Mouse (Mus musculus): ENCODE results near the gene Gm30302. TPM values are rescaled to one million over a fixed set of nuclear protein-coding genes. Genes with fewer than 3 reads are reported as not detected.

The Gm30302 gene
- polyA plus RNA-seq, 2 experiments: not detected

DNA sequence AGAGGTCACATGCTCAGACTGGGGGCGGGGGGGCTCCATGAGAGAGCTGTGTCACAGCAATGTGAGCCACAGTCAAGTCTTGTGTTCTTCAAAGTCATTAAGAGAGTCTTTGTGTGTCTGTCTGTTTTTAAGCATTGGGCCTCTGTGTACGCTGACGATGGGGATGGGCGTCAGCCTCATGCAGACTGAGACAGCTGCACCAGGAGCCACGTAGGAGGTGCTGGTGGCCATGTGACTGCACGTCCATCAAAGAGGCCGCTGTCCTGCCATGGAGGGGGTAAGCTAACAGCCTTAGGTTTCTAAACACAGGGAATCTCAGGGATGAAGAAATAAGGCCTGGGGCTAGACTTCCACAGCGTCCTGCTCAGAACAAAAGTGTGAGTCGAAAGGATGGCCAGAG is 32.5 kb downstream of the Gm30302 start:
- Histone ChIP-seq H3K4me3 (ENCODE audit: insufficient read depth in 1 of 2, low read depth in 2 of 2, low read length in 2 of 2) (no peak overlapping the region), H3K27me3 (ENCODE audit: control insufficient read depth, insufficient read depth, low read length) (no peaks in the 10 kb centered on the region), H3K27ac (no peak overlapping the region), H3K9me3 (ENCODE audit: control insufficient read depth, low read length) (no peaks in the 10 kb centered on the region), H3K36me3 (replicated peaks; ENCODE audit: control insufficient read depth, insufficient read depth, low read depth) (no peaks in the 10 kb centered on the region), H3K4me2 (ENCODE audit: low read depth) (no peak overlapping the region), H3K9ac (replicated peaks) (no peak overlapping the region), H3K4me1 (replicated peaks; ENCODE audit: control insufficient read depth in 2 of 2, insufficient read depth in 2 of 2, low read length in 1 of 2) (peaks cover 2 to 15% of the 10 kb centered on the region in 2 experiments; a peak in 2 of 4 replicates)
- 67% methylated on average over 9 of the region's 9 CpGs for WGBS (ENCODE audit: insufficient replicate concordance)
- no peak for TF ChIP-seq CTCF (IDR thresholded peaks at IDR 0.05; ENCODE audit: low read depth)
- TF ChIP-seq EP300 (IDR thresholded peaks at IDR 0.05; ENCODE audit: low read depth): no peak
- ATAC-seq (ENCODE audit: insufficient read depth) (no peak), DNase-seq (ENCODE audit: low read depth in 3 of 3, low spot score in 3 of 3) (no peak)

- no peak for DNase-seq (ENCODE audit: low read depth in 3 of 3, low spot score in 3 of 3)
- no peak overlapping the region for H3K4me2 ChIP-seq (ENCODE audit: low read depth)
- no peak overlapping the region for H3K4me3 ChIP-seq (ENCODE audit: insufficient read depth in 1 of 2, low read depth in 2 of 2, low read length in 2 of 2)
- no peaks in the 10 kb centered on the region for H3K27me3 ChIP-seq (ENCODE audit: control insufficient read depth, insufficient read depth, low read length)
- 75% methylated on average over 8 of the region's 8 CpGs for WGBS (ENCODE audit: insufficient replicate concordance)
- TF ChIP-seq CTCF (IDR thresholded peaks at IDR 0.05; ENCODE audit: low read depth) (no peak), EP300 (IDR thresholded peaks at IDR 0.05; ENCODE audit: low read depth) (no peak)
- ATAC-seq (ENCODE audit: insufficient read depth): no peak
- H3K9me3 ChIP-seq (ENCODE audit: control insufficient read depth, low read length): no peaks in the 10 kb centered on the region
- H3K27ac ChIP-seq: no peak overlapping the region
- peaks cover 2 to 15% of the 10 kb centered on the region in 2 experiments; a peak in 2 of 4 replicates for H3K4me1 ChIP-seq (replicated peaks; ENCODE audit: control insufficient read depth in 2 of 2, insufficient read depth in 2 of 2, low read length in 1 of 2)
- no peaks in the 10 kb centered on the region for H3K36me3 ChIP-seq (replicated peaks; ENCODE audit: control insufficient read depth, insufficient read depth, low read depth)
- H3K9ac ChIP-seq (replicated peaks): no peak overlapping the region
Measured at GRCm38 (mm10) chr13:49765306-49765705, 33.5 kb downstream of the Gm30302 start.

DNA sequence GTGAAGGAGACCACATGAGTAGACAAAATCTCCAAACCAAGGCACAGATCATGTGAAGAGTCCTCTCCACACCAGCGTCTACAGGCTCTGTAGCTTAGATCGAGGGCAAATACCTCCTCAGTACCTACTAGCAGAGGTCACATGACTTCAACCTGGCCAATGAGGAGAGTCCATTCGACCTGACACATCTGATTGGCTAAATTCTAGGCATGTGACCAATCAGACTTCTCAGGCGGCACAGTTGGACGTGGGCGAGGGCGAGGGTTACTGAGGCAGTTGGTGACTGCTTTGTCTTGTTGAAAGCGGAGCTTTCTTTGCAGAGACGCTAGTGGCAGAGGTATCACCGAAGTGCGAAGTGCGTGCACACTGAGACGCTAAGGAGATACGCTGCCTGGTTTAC is 36.6 kb downstream of the Gm30302 start:
- Histone ChIP-seq H3K27me3 (ENCODE audit: control insufficient read depth, insufficient read depth, low read length) (no peaks in the 10 kb centered on the region), H3K9ac (replicated peaks) (no peak overlapping the region), H3K4me3 (ENCODE audit: insufficient read depth in 1 of 2, low read depth in 2 of 2, low read length in 2 of 2) (no peak overlapping the region), H3K4me1 (replicated peaks; ENCODE audit: control insufficient read depth in 2 of 2, insufficient read depth in 2 of 2, low read length in 1 of 2) (no peaks in the 10 kb centered on the region; a peak in 1 of 4 replicates), H3K4me2 (ENCODE audit: low read depth) (no peak overlapping the region), H3K36me3 (replicated peaks; ENCODE audit: control insufficient read depth, insufficient read depth, low read depth) (no peaks in the 10 kb centered on the region), H3K9me3 (ENCODE audit: control insufficient read depth, low read length) (no peaks in the 10 kb centered on the region), H3K27ac (no peak overlapping the region)
- DNase-seq (ENCODE audit: low read depth in 3 of 3, low spot score in 3 of 3) (no peak), ATAC-seq (ENCODE audit: insufficient read depth) (no peak)
- TF ChIP-seq EP300 (IDR thresholded peaks at IDR 0.05; ENCODE audit: low read depth): no peak
- no peak for TF ChIP-seq CTCF (IDR thresholded peaks at IDR 0.05; ENCODE audit: low read depth)
- WGBS (ENCODE audit: insufficient replicate concordance): 76% methylated on average over 14 of the region's 14 CpGs

- Histone ChIP-seq H3K27me3 (ENCODE audit: control insufficient read depth, insufficient read depth, low read length) (no peaks in the 10 kb centered on the region), H3K4me3 (ENCODE audit: insufficient read depth in 1 of 2, low read depth in 2 of 2, low read length in 2 of 2) (no peak overlapping the region), H3K4me1 (replicated peaks; ENCODE audit: control insufficient read depth in 2 of 2, insufficient read depth in 2 of 2, low read length in 1 of 2) (no peaks in the 10 kb centered on the region; a peak in 1 of 4 replicates), H3K9me3 (ENCODE audit: control insufficient read depth, low read length) (no peaks in the 10 kb centered on the region), H3K9ac (replicated peaks) (no peak overlapping the region), H3K36me3 (replicated peaks; ENCODE audit: control insufficient read depth, insufficient read depth, low read depth) (no peaks in the 10 kb centered on the region), H3K4me2 (ENCODE audit: low read depth) (no peak overlapping the region), H3K27ac (no peak overlapping the region)
- ATAC-seq (ENCODE audit: insufficient read depth) (no peak), DNase-seq (ENCODE audit: low read depth in 3 of 3, low spot score in 3 of 3) (no peak)
- 9% methylated on average over 1 of the region's 1 CpGs for WGBS (ENCODE audit: insufficient replicate concordance)
- TF ChIP-seq CTCF (IDR thresholded peaks at IDR 0.05; ENCODE audit: low read depth) (no peak), EP300 (IDR thresholded peaks at IDR 0.05; ENCODE audit: low read depth) (no peak)
Measured at GRCm38 (mm10) chr13:49760675-49761074, 38.1 kb downstream of the Gm30302 start.

GRCm38 (mm10) chr13:49757966-49758365 is 40.8 kb downstream of the Gm30302 start:
- Histone ChIP-seq H3K4me3 (ENCODE audit: insufficient read depth in 1 of 2, low read depth in 2 of 2, low read length in 2 of 2) (no peak overlapping the region), H3K36me3 (replicated peaks; ENCODE audit: control insufficient read depth, insufficient read depth, low read depth) (no peaks in the 10 kb centered on the region), H3K27ac (no peak overlapping the region), H3K27me3 (ENCODE audit: control insufficient read depth, insufficient read depth, low read length) (no peaks in the 10 kb centered on the region), H3K4me2 (ENCODE audit: low read depth) (no peak overlapping the region), H3K4me1 (replicated peaks; ENCODE audit: control insufficient read depth in 2 of 2, insufficient read depth in 2 of 2, low read length in 1 of 2) (no peaks in the 10 kb centered on the region; a peak in 1 of 4 replicates), H3K9me3 (ENCODE audit: control insufficient read depth, low read length) (no peaks in the 10 kb centered on the region), H3K9ac (replicated peaks) (no peak overlapping the region)
- TF ChIP-seq CTCF (IDR thresholded peaks at IDR 0.05; ENCODE audit: low read depth) (no peak), EP300 (IDR thresholded peaks at IDR 0.05; ENCODE audit: low read depth) (no peak)
- WGBS (ENCODE audit: insufficient replicate concordance): 57% methylated on average over 4 of the region's 4 CpGs
- ATAC-seq (ENCODE audit: insufficient read depth): no peak
- DNase-seq (ENCODE audit: low read depth in 3 of 3, low spot score in 3 of 3): no peak
